Mouse (Mus musculus) testis, adult 2 months (tissue): ENCODE measurements around the gene Card9.

Experiments
- CTCF ChIP-seq: fragments of 200-500 bp; IDR thresholded peaks from 2 replicates; pipeline ENCODE4 v1.5.1; 2012; ENCODE audit warnings: low read depth, mild to moderate bottlenecking, inconsistent platforms, low read length, moderate library complexity; ENCODE audit not compliant: control insufficient read depth, insufficient read depth, insufficient replicate concordance
- POLR2A ChIP-seq: fragments of 200-500 bp; IDR thresholded peaks from 2 replicates; pipeline ENCODE4 v1.6.1; 2012; ENCODE audit warnings: low read depth, mild to moderate bottlenecking, inconsistent platforms, low read length, moderate library complexity; ENCODE audit not compliant: control insufficient read depth

GRCm38 (mm10) chr2:26409362-26409761, 48.6 kb upstream of the Card9 start:
- no peak for TF ChIP-seq POLR2A
- TF ChIP-seq CTCF: no peak
